Mouse (Mus musculus) 416B (cell line): ENCODE data around the gene Hrh3.

Source experiments
- DNase-seq: peaks from one replicate; pipeline ENCODE4 v3.0.0; 2011; ENCODE audit warnings: low read depth

Gene Hrh3

GRCm38 (mm10) chr2:180105441-180106190 is 1.3 kb upstream of the Hrh3 start:
- no peak for DNase-seq

DNA sequence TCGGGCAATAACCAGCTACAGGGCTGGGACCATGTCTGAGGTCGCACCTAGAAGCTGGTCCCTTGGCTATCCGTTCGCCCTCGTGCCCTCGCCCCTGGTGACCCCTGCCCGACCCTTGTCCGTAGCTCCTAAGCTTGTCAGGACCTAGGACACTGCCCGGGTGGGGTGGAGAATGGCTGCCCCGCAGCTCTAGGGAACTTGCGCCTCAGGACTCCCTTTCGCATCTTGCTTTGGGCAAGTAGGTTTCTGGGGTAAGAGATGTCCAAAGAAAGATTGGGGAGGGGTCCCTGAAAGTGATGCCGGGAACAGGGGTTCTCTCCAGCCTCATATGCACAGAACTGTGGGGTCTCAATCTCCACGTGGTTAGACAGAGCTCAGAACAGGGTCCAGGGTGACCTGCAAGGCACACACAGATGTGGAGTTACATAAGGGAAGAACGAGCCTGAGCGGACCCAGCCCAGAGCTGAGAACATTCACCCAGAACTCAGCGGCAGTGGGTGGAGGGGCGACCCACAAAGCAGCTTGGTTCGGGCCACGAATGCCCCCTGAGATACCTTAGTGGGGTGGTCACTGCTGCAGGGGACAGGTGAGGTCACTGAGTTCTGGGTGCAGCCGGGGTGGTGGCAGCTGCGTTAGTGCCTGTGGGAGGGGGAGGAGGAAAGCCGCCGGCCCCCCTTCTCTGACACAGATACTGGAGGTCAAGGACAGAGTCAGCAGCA is 530 bp upstream of the Hrh3 start:
- DNase-seq, result no peak

DNA sequence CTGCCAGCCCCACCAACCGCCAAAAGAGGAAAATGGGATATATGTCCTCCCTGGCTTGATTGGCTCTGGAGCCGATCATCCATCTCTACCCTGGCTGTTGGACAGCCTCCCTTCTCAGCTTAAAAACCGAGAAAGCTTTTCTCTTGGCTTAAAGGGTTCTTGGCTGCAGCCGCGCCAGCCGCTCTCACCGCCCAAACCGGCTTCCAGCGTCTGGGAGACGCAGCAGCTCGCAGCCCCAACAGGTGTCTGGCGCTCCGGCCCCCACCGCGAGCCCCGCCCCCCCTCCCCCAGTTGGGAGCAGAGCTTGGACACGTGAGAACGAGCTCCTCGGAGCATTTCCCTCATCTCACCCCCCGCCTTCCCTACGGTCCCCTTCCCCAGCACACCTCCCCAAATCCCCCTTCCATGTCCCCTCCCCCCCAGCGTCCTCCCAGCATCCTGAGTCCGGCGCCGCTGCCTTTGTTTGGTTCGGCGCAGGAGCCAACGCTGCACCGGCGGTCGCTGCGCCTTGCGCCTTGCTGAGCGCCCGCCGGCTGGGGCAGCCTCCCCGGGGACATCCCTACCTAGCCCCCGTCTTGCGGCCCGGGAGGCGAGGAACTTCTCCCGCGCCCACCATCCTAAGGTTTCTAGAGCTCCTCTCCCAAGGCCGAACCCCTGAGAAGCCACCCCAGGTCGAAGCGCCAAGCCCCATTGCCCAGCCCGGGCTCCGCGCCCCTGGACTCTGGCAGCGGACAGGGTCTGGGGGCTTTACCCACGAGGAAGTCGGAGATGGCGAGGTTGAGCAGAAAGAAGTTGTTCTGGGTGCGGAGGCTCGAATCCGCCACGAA is 924 bp downstream of the Hrh3 start:
- no peak for DNase-seq

GRCm38 (mm10) chr2:180099529-180099928 is 4.8 kb downstream of the Hrh3 start:
- DNase-seq, result no peak

- no peak for DNase-seq
Observed at GRCm38 (mm10) chr2:180098167-180098566, 6.1 kb downstream of the Hrh3 start.

GRCm38 (mm10) chr2:180097585-180097984 is 6.7 kb downstream of the Hrh3 start:
- no peak for DNase-seq

DNA sequence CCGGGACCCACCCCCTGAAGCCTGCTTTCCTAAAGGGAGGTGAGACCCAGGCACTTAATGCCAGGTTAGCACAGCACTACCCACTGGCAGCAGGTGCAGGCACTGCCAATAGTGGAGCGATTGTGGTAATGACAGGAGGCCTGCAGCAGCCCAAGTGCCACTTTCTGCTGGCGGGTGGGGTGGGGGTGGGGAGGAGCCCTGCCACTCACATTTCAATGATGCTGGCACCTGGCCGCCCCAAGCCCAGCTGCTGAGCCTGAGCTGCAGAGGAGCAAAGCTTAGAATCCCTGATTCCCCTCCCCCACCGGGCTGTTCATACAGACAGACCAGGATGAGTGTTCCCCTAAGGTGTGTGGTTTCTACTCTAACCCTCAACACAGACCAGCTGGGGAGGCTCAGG is 8.6 kb downstream of the Hrh3 start:
- no peak for DNase-seq

DNA sequence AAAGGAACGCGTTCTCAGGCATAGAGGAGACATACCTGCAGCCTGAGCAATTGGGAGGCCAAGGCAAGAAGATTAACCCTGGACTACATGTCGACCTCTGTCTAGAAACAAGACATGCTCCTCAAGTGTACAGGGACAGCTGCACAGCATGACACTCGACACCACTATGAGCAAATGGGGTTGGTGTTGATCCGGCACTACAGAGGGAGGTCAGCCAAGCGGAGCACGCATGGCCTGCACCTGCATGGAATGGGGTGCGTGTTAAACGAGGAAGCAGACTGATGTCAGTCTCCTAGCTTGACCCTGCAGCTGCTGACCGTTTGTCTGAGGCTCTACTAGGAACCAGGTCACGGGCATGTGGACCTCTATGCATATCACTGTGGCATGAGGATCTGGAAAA is 14.0 kb downstream of the Hrh3 start:
- DNase-seq, result no peak

- DNase-seq, result no peak
Observed at GRCm38 (mm10) chr2:180087472-180087871, 16.8 kb downstream of the Hrh3 start.

DNA sequence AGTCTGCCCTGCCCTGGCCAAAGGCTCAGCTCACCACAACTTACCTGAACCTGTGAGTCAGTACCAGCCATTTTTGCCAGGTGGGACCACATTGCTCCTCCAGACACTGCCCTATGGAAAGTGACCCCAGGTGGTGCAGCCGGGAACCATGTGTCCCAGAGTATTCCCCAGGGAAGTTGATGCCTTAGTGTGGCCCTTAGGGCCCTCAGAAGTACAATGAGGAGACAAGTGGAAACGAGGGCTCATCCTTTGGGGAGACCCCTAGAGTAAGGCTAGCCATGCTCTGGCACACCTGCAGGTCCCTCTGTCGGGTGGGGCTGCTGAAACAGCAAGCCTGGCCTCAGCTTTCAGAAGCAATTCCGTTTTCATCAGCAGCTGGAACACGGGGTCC is 17.7 kb downstream of the Hrh3 start:
- no peak for DNase-seq

DNA sequence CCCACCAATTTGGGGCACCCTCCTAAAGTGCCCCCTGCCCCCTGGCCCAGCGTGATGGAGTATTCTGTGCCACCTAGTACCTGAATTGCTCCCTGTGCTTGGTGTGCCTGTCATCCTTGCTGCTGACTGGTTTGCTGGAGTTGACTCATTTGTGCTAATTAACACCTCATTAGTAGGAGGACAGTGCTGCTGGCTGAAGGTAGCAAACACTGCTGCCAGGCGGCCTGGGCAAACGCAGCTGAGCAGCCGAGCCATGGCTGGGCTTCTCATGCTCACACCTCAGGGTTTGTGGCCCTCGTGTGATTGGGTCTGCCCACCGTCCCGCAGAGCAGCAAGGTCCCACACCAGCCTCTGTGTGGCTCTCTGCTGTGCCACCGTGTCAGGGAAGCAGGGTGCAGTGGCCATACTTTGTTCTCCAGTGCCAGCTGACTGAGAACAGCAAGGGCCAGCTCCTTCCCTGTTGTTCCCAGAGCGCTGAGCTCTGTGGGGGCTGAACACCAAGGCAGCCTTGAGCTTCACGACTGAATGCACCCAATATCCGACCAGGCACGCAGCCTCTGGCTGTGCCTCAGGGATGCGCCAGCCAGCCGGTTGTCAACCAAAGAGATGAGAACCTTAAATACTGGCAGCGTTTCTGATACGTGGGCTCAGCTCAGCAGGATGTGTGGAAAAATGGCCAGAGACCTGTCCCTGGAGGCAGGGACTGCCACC is 18.2 kb downstream of the Hrh3 start:
- DNase-seq, result no peak

GRCm38 (mm10) chr2:180084565-180084964 is 19.7 kb downstream of the Hrh3 start:
- no peak for DNase-seq

GRCm38 (mm10) chr2:180083063-180083462 is 21.2 kb downstream of the Hrh3 start:
- DNase-seq, result no peak

DNA sequence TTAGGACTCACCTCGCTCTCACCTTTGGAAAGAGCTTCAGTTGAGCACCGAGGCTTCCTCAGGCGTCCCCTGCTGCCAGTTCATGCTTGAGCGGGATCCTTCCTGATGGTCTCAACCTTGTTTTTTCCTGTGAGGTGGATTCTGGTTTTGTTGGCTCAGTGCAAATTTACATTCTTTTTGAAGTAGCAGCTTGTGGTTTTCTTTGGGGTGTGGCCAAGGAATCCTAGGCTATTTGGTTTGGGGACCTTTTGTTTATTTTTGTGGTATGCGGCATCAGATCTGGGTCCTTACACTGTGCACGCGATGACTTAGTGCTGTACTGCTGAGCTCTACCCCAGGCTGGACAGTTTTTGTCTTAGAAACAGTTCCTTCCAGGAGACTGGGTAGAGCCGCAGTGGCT is 23.6 kb downstream of the Hrh3 start:
- peak; percentile 38 for DNase-seq

DNA sequence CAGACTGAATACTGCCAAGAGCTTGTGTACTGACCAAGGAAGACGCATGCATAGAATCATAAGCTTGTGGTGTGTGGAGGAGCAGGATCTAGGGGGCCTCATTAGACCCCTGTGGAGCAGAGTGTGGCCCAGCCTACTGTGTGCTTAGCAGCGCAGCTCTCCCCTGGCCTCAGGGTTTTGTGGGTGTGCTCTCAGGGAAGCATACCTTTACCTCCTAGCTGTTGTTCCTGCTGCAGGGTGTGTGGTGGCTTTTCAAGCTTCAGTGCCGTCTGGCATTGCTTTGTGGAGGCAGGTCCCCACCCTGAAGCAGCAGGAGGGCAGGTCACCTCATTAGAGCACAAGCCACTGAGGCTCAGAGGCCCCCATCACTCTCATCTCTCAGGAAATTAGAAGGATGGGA is 26.7 kb downstream of the Hrh3 start:
- no peak for DNase-seq

- DNase-seq, result no peak
Observed at GRCm38 (mm10) chr2:180072886-180073285, 31.4 kb downstream of the Hrh3 start.

DNA sequence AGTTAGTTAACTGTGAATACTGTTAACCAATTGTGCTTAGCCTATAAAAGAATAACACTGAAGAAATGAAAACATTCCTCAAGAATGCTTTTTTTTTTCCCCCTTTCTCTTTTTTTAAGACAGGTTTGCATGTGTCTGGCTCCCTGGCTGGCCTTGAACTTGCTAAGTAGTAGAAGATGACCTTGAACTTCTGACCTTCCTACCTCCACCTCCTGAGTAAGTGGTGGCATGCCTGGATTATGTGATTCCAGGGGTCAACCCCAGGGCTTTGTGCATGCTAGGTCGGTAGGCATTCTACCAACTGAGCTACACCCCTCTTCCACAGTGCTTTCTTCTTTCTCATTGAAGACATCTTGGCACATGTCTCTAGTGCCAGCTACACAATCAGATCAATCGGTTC is 32.6 kb downstream of the Hrh3 start:
- no peak for DNase-seq

- peak; percentile 91 for DNase-seq
Observed at GRCm38 (mm10) chr2:180070481-180071453, 33.5 kb downstream of the Hrh3 start, which contains the start of gene Mtg2. Gene Mtg2 (plus strand): TSS chr2:180070588.

DNA sequence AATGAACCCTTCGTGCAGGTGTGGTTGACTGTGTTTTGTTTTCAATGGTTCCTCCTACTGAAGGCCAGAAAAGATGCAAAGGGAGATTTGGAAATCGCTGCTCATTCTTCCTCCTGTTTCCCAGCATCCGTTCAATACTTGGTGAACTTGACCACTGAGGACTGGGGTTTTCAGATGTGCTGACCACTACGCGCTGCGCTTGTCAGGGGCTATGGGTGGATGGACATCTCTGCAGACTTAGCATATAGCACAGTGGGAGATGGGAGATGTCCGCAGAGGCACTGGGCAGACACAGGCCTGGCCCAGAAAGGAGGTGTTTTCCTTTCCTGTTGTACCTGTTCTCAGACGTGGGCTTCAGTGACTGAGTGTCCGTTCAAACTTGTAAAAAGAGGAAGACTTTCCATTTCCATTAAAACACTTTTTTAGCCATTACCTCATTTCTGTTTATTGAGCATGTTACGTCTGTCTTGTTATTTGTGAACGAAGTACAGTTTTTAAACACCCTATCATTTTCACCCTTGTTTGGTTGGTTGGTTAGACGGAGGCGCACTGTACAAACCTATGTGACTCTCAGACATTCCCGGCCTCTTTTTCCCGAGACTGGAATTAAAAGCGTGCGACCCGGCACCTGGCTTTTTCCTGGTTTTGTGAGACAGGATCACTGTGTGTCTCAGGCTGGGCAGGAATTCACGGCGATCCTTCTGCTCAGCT is 34.4 kb downstream of the Hrh3 start:
- DNase-seq, result no peak
